Mouse (Mus musculus): ENCODE measurements around the gene Cxcr1. TPM values are rescaled to one million over a fixed set of nuclear protein-coding genes. Genes with fewer than 3 reads are reported as not detected.

The Cxcr1 gene
- polyA plus RNA-seq, 1 experiment from 2014 or later, result not detected

- Histone ChIP-seq H3K27me3 (ENCODE audit: control insufficient read depth, insufficient read depth, low read length) (no peaks in the 10 kb centered on the region), H3K4me2 (ENCODE audit: low read depth, low read length) (no peak overlapping the region), H3K9ac (replicated peaks; ENCODE audit: low read depth, low read length) (no peak overlapping the region), H3K27ac (ENCODE audit: low read depth, low read length) (no peak overlapping the region), H3K9me3 (ENCODE audit: control insufficient read depth, low read length) (no peaks in the 10 kb centered on the region), H3K36me3 (ENCODE audit: control insufficient read depth, insufficient read depth, low read length) (no peaks in the 10 kb centered on the region), H3K4me1 (ENCODE audit: control insufficient read depth, insufficient read depth, low read length) (no peaks in the 10 kb centered on the region), H3K4me3 (ENCODE audit: low read depth, low read length) (no peak overlapping the region)
- WGBS, result 74% methylated on average over 14 of the region's 14 CpGs
- ATAC-seq (ENCODE audit: low read depth), result no peak
These were observed 38.0 kb downstream of the Cxcr1 start for GRCm38 (mm10) chr1:74156381-74156910.

GRCm38 (mm10) chr1:74155435-74156012 lies 38.9 kb downstream of the Cxcr1 start:
- no peak overlapping the region for H3K9ac ChIP-seq (replicated peaks; ENCODE audit: low read depth, low read length)
- no peaks in the 10 kb centered on the region for H3K4me1 ChIP-seq (ENCODE audit: control insufficient read depth, insufficient read depth, low read length)
- no peak overlapping the region for H3K27ac ChIP-seq (ENCODE audit: low read depth, low read length)
- H3K27me3 ChIP-seq (ENCODE audit: control insufficient read depth, insufficient read depth, low read length), result no peaks in the 10 kb centered on the region
- H3K9me3 ChIP-seq (ENCODE audit: control insufficient read depth, low read length), result no peaks in the 10 kb centered on the region
- no peaks in the 10 kb centered on the region for H3K36me3 ChIP-seq (ENCODE audit: control insufficient read depth, insufficient read depth, low read length)
- H3K4me2 ChIP-seq (ENCODE audit: low read depth, low read length), result no peak overlapping the region
- H3K4me3 ChIP-seq (ENCODE audit: low read depth, low read length), result no peak overlapping the region
- WGBS, result 89% methylated on average over 6 of the region's 6 CpGs
- no peak for ATAC-seq (ENCODE audit: low read depth)

GRCm38 (mm10) chr1:74153461-74154184 lies 40.8 kb downstream of the Cxcr1 start, which contains the start of gene Cxcr2:
TSS of gene Cxcr2 (plus strand) at chr1:74153989.
- Histone ChIP-seq H3K4me2 (ENCODE audit: low read depth, low read length) (no peak within 1 kb of the TSS), H3K27me3 (ENCODE audit: control insufficient read depth, insufficient read depth, low read length) (no peaks in the 10 kb centered on the region), H3K36me3 (ENCODE audit: control insufficient read depth, insufficient read depth, low read length) (no peaks in the 10 kb centered on the region), H3K4me3 (ENCODE audit: low read depth, low read length) (no peak within 1 kb of the TSS), H3K4me1 (ENCODE audit: control insufficient read depth, insufficient read depth, low read length) (no peaks in the 10 kb centered on the region), H3K9ac (replicated peaks; ENCODE audit: low read depth, low read length) (no peak within 1 kb of the TSS), H3K9me3 (ENCODE audit: control insufficient read depth, low read length) (no peaks in the 10 kb centered on the region), H3K27ac (ENCODE audit: low read depth, low read length) (no peak within 1 kb of the TSS)
- 78% methylated on average over 8 of the region's 8 CpGs for WGBS
- no peak for ATAC-seq (ENCODE audit: low read depth)

GRCm38 (mm10) chr1:74151091-74151490 lies 43.3 kb downstream of the Cxcr1 start:
- WGBS, result 83% methylated on average over 3 of the region's 3 CpGs
- no peaks in the 10 kb centered on the region for H3K27me3 ChIP-seq (ENCODE audit: control insufficient read depth, insufficient read depth, low read length)
- H3K4me3 ChIP-seq (ENCODE audit: low read depth, low read length), result no peak overlapping the region
- no peak for ATAC-seq (ENCODE audit: low read depth)
- H3K27ac ChIP-seq (ENCODE audit: low read depth, low read length), result no peak overlapping the region
- H3K36me3 ChIP-seq (ENCODE audit: control insufficient read depth, insufficient read depth, low read length), result no peaks in the 10 kb centered on the region
- no peaks in the 10 kb centered on the region for H3K9me3 ChIP-seq (ENCODE audit: control insufficient read depth, low read length)
- no peak overlapping the region for H3K9ac ChIP-seq (replicated peaks; ENCODE audit: low read depth, low read length)
- H3K4me2 ChIP-seq (ENCODE audit: low read depth, low read length), result no peak overlapping the region
- H3K4me1 ChIP-seq (ENCODE audit: control insufficient read depth, insufficient read depth, low read length), result no peaks in the 10 kb centered on the region

- Histone ChIP-seq H3K9me3 (ENCODE audit: control insufficient read depth, low read length) (no peaks in the 10 kb centered on the region), H3K4me2 (ENCODE audit: low read depth, low read length) (no peak overlapping the region), H3K4me3 (ENCODE audit: low read depth, low read length) (no peak overlapping the region), H3K27ac (ENCODE audit: low read depth, low read length) (no peak overlapping the region), H3K9ac (replicated peaks; ENCODE audit: low read depth, low read length) (no peak overlapping the region), H3K4me1 (ENCODE audit: control insufficient read depth, insufficient read depth, low read length) (no peaks in the 10 kb centered on the region), H3K36me3 (ENCODE audit: control insufficient read depth, insufficient read depth, low read length) (no peaks in the 10 kb centered on the region), H3K27me3 (ENCODE audit: control insufficient read depth, insufficient read depth, low read length) (no peaks in the 10 kb centered on the region)
- WGBS, result 85% methylated on average over 3 of the region's 3 CpGs
- ATAC-seq (ENCODE audit: low read depth), result no peak
These were observed 44.3 kb downstream of the Cxcr1 start for GRCm38 (mm10) chr1:74150101-74150500.

GRCm38 (mm10) chr1:74149106-74149885 lies 45.1 kb downstream of the Cxcr1 start:
- no peak for ATAC-seq (ENCODE audit: low read depth)
- Histone ChIP-seq H3K36me3 (ENCODE audit: control insufficient read depth, insufficient read depth, low read length) (no peaks in the 10 kb centered on the region), H3K9me3 (ENCODE audit: control insufficient read depth, low read length) (no peaks in the 10 kb centered on the region), H3K27ac (ENCODE audit: low read depth, low read length) (no peak overlapping the region), H3K4me1 (ENCODE audit: control insufficient read depth, insufficient read depth, low read length) (no peaks in the 10 kb centered on the region), H3K4me2 (ENCODE audit: low read depth, low read length) (no peak overlapping the region), H3K9ac (replicated peaks; ENCODE audit: low read depth, low read length) (no peak overlapping the region), H3K27me3 (ENCODE audit: control insufficient read depth, insufficient read depth, low read length) (no peaks in the 10 kb centered on the region), H3K4me3 (ENCODE audit: low read depth, low read length) (no peak overlapping the region)
- WGBS, result 94% methylated on average over 6 of the region's 6 CpGs

MicroRNAs encoded within 50 kb of the gene (microRNA counts, 519-probe panel; counts per million panel counts)
- 2,399 counts per million, percentile 10 among the panel's probes with 10 or more counts for microRNA mmu-miR-1928

Small RNAs within 50 kb of the gene (microRNA-seq; reads per million reads assigned to microRNA genes)
- not detected for gene Mir1928

Other genes starting within 250 kb of the Cxcr1 start
- gene Tns1, start 70.2 kb downstream of the Cxcr1 start, polyA plus RNA-seq (2014; fragmentation: Nextera tagmentation; extraction: Ambion mirVana), result 11.3 and 12.7 TPM in 2 replicates
- 0.15 and 0.22 TPM in 2 replicates for gene Rufy4, start 69.1 kb downstream of the Cxcr1 start, polyA plus RNA-seq (2014; fragmentation: Nextera tagmentation; extraction: Ambion mirVana)
- 0.07 and 0.08 TPM in 2 replicates for gene Cxcr2, start 40.6 kb downstream of the Cxcr1 start, polyA plus RNA-seq (2014; fragmentation: Nextera tagmentation; extraction: Ambion mirVana)
- 294 and 316 TPM in 2 replicates for gene Arpc2, start 41.5 kb upstream of the Cxcr1 start, polyA plus RNA-seq (2014; fragmentation: Nextera tagmentation; extraction: Ambion mirVana)
- not detected in 2 replicates for gene Gpbar1, start 83.9 kb upstream of the Cxcr1 start, polyA plus RNA-seq (2014; fragmentation: Nextera tagmentation; extraction: Ambion mirVana)
- gene Aamp, start 90.1 kb upstream of the Cxcr1 start, polyA plus RNA-seq (2014; fragmentation: Nextera tagmentation; extraction: Ambion mirVana), result 188 and 204 TPM in 2 replicates
- 137 and 145 TPM in 2 replicates for gene Pnkd, start 90.3 kb upstream of the Cxcr1 start, polyA plus RNA-seq (2014; fragmentation: Nextera tagmentation; extraction: Ambion mirVana)
- gene Tmbim1, start 111.0 kb upstream of the Cxcr1 start, polyA plus RNA-seq (2014; fragmentation: Nextera tagmentation; extraction: Ambion mirVana), result 7.3 and 7.5 TPM in 2 replicates
- gene Catip, start 167.5 kb upstream of the Cxcr1 start, polyA plus RNA-seq (2014; fragmentation: Nextera tagmentation; extraction: Ambion mirVana), result 0.86 and 1.1 TPM in 2 replicates
- gene Slc11a1, start 180.6 kb upstream of the Cxcr1 start, polyA plus RNA-seq (2014; fragmentation: Nextera tagmentation; extraction: Ambion mirVana), result 1.7 and 2.2 TPM in 2 replicates
- 12.5 and 19.0 TPM in 2 replicates for gene Ctdsp1, start 196.9 kb upstream of the Cxcr1 start, polyA plus RNA-seq (2014; fragmentation: Nextera tagmentation; extraction: Ambion mirVana)
- gene Vil1, start 214.7 kb upstream of the Cxcr1 start, polyA plus RNA-seq (2014; fragmentation: Nextera tagmentation; extraction: Ambion mirVana), result 0.17 and 0.20 TPM in 2 replicates

Measured in neural tube, embryonic 14.5 days (tissue).